Mouse (Mus musculus): ENCODE measurements around the gene Ilf2.

The Ilf2 gene

GRCm38 (mm10) chr3:90475831-90476611 is at the start of gene Ilf2:
Ilf2 (plus strand) TSS chr3:90476126.
- in situ Hi-C loops (cut with MboI; ENCODE audit: low sequenced_read_pairs), result no loop called here

GRCm38 (mm10) chr3:90427574-90427973 is 48.4 kb upstream of the Ilf2 start:
- in situ Hi-C loops (cut with MboI; ENCODE audit: low sequenced_read_pairs), result no loop called here

DNA sequence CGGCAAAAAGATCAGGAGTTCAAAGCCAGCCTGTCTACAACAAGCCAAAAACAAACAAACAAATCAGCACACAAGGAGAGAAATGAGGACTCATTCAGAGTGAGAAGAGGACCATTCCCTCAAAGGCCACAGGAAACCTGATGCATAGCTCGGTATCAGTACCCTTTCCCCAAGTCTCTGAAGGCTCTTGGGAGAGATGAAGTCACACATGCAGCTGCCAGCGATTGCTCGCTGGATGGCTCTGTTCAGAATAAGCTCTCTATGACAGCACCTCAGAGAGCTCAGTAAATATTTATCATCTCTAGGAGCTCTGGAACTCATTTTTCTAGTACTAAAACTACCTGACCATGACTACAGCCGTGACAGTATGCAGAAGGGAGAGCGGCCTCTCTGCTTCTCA is 47.7 kb upstream of the Ilf2 start:
- in situ Hi-C loops (cut with MboI; ENCODE audit: low sequenced_read_pairs), result no loop called here

DNA sequence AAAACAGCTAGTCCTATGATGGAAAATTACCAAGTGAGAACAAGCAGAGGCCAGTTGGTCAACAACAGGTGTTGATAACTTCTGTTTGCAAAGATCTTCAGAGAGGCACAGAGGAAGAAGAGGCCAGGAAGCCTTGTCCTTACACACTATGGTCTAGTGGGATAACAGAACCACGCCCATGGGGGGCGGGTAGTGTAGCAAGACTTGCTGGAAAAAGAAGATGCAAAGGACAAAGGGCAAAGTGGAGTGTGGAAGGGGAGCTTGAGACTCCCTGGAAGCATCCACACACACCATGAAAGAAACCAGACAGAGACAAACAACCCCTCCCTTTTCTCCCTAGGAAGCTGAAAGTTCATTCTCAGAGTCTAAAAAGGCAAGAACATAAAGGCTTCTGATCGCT is 46.4 kb upstream of the Ilf2 start:
- in situ Hi-C loops (cut with MboI; ENCODE audit: low sequenced_read_pairs), result no loop called here

GRCm38 (mm10) chr3:90432348-90432747 is 43.6 kb upstream of the Ilf2 start:
- in situ Hi-C loops (cut with MboI; ENCODE audit: low sequenced_read_pairs), result no loop called here

DNA sequence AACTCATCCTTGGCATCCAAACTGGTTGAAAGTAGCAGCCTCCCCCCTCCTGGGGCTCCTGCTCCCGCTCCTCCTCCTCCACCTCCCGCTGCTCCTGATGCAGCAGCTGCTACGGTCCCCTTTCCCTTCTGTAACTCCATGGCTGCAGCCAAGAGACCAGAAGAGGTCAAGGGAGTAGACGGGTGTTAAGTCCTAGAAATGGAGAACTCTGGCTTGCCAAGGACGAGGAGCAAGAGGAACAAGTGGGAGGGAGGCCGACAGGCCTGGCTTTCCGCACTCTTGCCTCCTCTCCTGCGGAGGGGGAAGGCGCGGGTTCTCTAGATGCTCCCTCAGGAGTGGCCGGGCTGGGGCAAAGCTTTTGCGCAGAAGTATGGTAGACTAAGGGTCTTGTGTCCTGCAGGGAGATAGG is 43.1 kb upstream of the Ilf2 start:
- in situ Hi-C loops (cut with MboI; ENCODE audit: low sequenced_read_pairs), result no loop called here

DNA sequence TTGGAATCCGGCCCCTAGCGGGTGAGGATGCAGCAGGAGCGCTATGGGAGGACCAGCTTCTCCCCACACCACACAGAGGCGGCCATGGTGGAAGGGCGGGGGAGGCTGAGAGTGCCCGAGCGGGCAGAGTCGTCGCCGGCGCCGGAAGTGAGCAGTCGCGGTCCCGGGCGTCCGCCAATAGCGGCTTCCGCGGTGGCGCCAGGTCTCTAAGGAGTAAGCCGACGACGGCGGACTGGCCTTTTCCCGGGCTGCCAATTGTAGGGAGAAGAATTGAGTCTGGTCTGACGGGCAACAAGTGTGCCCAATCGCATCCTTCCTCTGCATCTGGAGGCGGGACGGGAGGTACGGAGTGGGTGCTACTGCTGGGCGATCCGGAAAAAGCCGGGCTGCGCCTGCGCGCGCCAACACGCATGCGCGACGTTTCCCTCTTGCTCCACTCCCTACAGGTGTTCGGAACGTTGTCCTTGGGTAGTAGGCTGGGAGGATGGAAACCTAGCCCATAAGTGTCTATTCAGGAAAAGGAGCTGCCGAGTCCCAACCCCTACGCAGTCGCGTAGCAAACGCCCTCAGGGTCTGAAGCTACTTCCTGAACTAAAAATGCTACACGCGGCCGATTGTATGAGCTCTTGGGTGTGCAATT is 42.4 kb upstream of the Ilf2 start, which contains the start of gene Ints3:
Gene Ints3, minus strand, starts transcription at position 242 of the 640 bp plus-strand sequence.
- in situ Hi-C loops (cut with MboI; ENCODE audit: low sequenced_read_pairs), result no loop called here

- in situ Hi-C loops (cut with MboI; ENCODE audit: low sequenced_read_pairs), result no loop called here
These were observed 41.7 kb upstream of the Ilf2 start for GRCm38 (mm10) chr3:90434073-90434730.

DNA sequence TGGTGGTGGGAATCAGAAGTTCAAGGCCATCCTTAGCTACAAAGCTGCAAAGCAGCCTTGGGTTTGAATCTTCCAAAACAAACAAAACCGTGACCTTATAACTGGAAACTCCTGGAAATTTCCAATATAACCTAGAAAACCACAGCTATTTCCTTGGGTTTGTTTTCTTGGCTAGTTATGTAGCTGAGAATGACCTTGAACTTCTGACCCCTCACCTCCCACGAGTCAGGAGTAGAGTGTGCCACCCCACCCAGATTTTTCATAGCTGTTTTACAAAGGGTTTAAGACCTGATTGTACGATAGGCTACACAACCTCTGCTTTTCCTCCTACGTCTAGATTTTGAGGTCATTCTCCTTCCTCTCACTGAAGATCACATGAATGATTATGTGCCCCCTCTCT is 38.8 kb upstream of the Ilf2 start:
- in situ Hi-C loops (cut with MboI; ENCODE audit: low sequenced_read_pairs), result no loop called here

- in situ Hi-C loops (cut with MboI; ENCODE audit: low sequenced_read_pairs), result no loop called here
These were observed 35.2 kb upstream of the Ilf2 start for GRCm38 (mm10) chr3:90440756-90441155.

- in situ Hi-C loops (cut with MboI; ENCODE audit: low sequenced_read_pairs), result no loop called here
These were observed 31.9 kb upstream of the Ilf2 start for GRCm38 (mm10) chr3:90443977-90444376.

DNA sequence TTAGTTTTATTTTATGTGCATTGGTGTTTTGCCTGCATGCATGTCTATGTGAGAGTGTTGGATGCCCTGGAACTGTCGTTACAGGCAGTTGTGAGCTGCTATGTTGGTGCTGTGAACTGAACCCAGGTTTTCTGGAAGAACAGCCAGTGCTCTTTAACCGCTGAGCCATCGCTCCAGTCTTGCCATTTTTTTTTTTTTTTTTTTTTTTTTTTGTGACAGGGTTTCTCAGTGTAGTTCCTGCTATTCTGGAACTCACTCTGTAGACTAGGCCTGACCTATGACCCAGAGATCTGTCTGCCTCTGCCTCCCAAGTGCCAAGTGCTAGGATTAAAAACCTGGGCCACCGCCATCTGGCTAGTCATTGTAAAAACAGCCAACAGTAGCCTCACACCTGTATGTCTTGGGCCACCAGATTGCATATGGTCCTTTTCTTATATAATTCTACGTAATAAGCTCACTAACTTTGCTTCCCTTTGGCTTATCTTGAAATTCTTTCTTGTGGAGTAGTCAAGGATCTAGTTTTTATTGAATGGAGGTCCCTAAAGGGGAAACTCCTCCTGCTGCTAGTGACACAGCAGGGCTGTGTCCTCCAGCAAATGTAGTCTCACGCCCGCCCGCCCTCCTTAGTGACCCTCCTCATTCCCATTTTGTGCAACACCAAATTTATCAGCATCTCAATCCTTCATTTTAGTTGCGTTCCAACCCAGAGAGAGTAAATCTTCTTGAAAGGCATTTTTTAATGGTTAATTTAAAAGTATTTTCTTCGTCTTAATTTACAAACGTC is 30.3 kb upstream of the Ilf2 start:
- in situ Hi-C loops (cut with MboI; ENCODE audit: low sequenced_read_pairs), result no loop called here

DNA sequence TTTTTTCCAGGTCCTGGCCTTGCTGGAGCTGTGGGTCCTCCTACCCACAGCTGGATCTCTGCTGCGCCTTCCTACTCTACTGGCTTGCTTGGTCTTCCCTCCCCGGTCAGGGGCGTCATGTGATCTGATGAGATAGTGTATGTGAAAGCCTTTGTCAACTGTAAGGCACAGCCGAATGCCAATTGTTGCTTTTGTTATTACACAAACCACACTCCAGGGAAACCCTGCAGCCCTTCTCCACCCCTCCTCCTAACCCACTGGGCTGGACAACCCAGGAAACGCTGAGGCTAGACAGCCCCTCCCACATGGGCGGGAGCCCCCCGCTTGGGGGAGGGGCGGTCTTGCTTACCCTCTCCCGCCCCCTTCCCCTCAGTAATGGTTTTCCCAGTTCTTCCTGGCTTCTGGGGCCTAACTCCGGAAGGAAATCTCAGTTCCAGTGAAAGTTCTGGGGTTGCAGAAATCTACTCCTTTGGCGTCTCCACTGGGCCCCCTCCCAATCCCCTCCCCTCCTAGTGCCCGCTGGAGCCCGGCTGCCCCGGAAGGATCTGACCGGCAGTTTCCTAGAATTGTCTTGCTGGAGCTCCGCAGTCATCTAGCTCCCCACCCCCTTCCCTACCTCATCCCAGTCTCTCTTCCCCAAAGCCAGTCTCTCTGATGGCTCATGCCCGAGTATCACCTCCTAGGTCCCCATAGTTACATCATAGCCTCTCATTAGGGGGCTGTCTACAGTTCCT is 29.4 kb upstream of the Ilf2 start:
- in situ Hi-C loops (cut with MboI; ENCODE audit: low sequenced_read_pairs), result no loop called here

DNA sequence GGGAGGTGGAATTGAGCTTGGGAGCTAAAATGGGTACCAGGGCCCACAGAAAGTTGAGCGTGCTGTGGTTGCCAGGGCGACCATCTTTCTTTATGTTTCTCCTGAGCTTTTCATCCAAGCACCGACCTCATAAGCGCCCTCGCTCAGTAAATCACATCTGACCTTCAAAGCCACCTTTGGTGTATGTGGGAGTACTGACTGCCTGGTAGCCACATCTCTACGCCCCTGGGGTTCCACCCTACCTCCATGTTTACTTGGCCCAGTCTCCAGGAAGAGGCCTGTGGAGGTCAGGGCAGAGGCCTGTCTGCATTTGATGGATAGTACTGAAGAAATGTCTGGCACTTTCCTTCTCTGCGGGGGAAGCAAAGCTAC is 28.8 kb upstream of the Ilf2 start:
- in situ Hi-C loops (cut with MboI; ENCODE audit: low sequenced_read_pairs), result no loop called here

- in situ Hi-C loops (cut with MboI; ENCODE audit: low sequenced_read_pairs), result no loop called here
These were observed 27.3 kb upstream of the Ilf2 start for GRCm38 (mm10) chr3:90448626-90449025.

DNA sequence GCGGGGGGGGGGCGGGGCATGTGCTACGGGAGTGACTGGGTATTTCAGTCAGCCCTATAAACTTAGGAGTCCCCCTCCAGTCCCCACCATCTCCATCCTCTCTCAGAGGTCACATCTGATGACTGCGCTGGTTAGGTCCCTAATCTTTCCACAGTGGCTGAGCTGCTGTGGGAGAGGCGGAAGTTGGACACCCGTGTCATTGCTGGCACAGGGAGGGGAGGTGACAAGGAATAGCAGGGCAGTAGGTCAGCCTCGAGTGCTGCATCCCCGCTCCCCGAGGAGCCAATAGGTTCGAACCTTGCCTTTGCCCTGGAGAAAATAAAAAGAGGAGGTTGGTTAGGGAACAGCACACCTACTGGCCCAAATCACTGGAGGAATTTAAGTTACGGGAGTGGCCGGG is 25.1 kb upstream of the Ilf2 start:
- in situ Hi-C loops (cut with MboI; ENCODE audit: low sequenced_read_pairs), result no loop called here

DNA sequence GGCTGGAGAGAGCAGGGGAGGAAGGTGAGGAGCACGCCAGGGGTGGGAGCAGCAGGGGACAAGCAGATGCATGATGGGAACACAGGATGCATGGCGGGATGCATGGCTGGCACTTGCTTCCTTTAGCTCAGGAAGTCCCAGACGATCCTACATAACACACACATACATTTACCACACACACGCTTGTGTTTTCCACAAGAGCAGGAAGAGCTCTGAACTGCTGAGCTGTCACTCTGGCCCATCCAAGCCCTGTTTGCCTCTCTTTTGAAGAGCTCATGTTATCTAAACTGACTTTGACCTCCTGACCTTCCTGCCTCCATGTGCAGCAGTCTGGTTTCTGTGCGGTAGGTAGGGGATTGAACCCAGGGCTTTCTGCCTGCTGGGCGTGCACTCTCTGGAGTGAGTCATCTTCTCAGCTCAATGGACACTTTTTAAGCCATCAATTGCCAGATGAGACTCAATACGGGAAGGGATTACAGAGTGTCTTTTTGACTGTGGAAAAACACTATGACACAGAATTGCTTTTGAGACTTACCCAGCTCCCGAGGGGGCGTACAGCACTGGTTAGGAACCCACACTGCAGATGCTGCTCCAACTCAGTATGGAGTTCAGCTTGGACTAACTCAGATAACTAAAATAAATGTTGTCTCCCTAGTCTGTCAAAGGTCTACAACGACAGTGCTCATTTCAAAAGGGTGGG is 24.4 kb upstream of the Ilf2 start:
- in situ Hi-C loops (cut with MboI; ENCODE audit: low sequenced_read_pairs), result no loop called here

- in situ Hi-C loops (cut with MboI; ENCODE audit: low sequenced_read_pairs), result no loop called here
These were observed 21.0 kb upstream of the Ilf2 start for GRCm38 (mm10) chr3:90454931-90455330.

DNA sequence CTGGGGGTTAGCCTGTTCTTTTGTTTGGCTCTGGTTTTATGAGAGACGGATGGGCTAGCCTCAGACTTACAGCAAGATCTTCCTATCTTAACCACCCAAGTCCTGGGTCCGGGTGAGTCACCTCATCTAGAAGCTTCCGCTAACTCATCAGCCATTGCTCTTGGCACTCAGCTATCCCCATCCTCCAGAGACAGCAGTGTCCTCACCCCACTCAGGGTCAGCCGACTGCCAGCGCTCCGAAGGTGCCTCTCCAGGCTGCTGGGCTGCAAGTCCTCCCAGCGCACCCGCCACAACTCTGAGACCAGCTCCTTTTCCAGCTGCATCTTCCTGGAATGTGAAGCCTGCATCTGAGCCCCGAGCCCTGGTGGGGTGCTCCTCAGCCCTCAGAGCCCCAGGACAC is 16.2 kb upstream of the Ilf2 start:
- in situ Hi-C loops (cut with MboI; ENCODE audit: low sequenced_read_pairs), result no loop called here

DNA sequence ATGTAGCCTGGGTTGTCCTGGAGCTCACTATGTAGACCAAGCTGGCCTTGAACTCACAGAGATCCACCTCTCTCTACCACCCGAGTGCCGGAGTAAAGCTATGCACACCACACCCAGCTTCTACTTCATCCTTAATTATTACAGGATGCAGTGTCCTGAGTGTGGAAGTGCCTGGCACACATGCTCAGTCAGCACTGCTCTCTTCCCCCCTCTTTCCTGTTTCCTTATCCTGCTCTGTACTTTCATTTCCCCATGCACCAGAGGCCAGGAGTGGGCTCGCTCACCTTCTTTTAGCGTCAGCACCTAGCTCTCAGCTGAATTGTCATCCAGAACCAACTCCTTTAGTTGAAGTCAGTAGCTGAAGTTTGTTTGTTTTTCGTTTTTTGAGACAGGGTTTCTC is 15.6 kb upstream of the Ilf2 start:
- in situ Hi-C loops (cut with MboI; ENCODE audit: low sequenced_read_pairs), result no loop called here

Measured in CH12F3 (cell line).